Mouse (Mus musculus) ovary, adult 18-20 months (tissue): ENCODE data around the gene Thoc5.

Experiments
- DNase-seq: peaks from one replicate; pipeline ENCODE4 v3.0.0; 2022; ENCODE audit warnings: low spot score, mixed read lengths

Thoc5 gene

GRCm38 (mm10) chr11:4906231-4906630 lies 11.1 kb downstream of the Thoc5 start:
- no peak for DNase-seq

GRCm38 (mm10) chr11:4916068-4916467 lies 20.9 kb downstream of the Thoc5 start:
- DNase-seq, result peak; percentile 12

DNA sequence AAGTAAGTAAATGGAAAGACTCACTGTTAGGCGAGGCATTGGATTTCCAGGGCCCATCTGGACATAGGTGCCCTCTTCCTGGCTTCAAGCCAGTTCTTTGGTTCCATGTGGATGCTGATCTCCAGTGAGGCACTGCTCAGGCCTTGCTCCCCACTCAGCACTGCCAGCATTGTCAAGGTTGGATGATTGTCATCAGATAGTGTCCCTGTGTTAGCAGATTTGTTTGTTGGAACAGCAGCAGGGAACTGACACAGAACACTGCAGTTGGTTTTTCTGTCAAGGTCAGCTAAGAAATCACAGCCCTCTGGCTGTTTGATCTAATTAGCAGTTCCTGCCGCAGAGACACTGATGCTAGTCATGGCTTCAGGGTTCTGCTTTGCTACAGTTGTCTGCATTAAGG lies 26.2 kb downstream of the Thoc5 start:
- DNase-seq, result peak; percentile 55

- no peak for DNase-seq
Measured at GRCm38 (mm10) chr11:4921751-4922150, 26.6 kb downstream of the Thoc5 start.

GRCm38 (mm10) chr11:4927224-4927623 lies 32.1 kb downstream of the Thoc5 start:
- no peak for DNase-seq

DNA sequence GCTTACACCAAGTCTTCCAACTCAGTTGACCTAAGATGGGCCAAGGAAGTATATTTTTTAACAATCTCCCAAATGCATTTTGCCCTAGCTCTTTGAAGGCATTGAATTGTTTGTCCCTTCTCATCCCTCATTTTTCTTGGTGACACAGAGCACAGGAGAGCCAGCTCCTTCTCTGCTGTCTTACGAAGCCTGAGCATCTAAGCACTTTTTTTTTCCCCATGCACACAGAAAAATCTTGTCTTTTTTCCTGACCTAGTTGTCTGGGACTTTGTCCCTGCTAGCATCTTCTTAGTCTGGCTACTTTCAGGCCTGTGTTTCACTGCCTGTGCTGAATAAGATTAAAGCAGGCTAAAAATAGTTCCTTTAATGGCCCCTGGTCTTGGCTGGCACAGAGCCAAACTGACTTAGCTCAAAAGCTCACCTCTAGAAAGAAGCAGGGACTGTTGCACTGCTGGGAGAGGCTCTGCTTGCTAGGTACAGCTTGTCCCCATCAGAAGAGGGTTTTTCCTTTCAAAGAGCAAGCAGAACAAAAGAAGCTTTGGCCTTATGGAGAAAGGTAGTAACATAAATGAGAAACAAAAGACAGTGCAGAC lies 36.0 kb downstream of the Thoc5 start:
- no peak for DNase-seq

- DNase-seq, result no peak
Measured at GRCm38 (mm10) chr11:4936243-4936642, 41.1 kb downstream of the Thoc5 start.

GRCm38 (mm10) chr11:4946530-4946929 lies 51.4 kb downstream of the Thoc5 start:
- no peak for DNase-seq

GRCm38 (mm10) chr11:4946947-4947812 lies 52.1 kb downstream of the Thoc5 start:
- peak; percentile 15 for DNase-seq

- no peak for DNase-seq
Measured at GRCm38 (mm10) chr11:4947813-4948174, 52.7 kb downstream of the Thoc5 start, which contains the start of gene Nefh. Gene Nefh (minus strand): TSS chr11:4948064.

DNA sequence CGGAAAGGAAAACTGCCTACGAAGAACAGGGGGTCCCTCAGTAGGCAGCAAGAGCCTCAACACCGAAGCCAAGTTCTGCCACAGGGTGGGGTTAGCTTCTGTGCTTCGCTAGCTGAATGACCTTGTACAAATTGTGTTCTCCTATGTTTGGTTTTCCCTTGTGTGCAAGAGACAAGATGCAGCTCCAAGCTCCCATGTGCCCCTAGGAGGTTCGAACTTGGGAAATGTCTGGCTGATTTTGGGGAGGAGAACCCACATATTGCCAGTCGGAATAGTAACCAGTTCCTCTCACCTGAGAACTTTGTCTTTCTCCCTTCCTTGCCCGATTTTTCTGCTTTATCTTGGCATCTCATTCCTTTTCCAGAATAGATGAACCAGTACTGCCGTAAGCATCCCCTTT lies 53.7 kb downstream of the Thoc5 start:
- no peak for DNase-seq

- no peak for DNase-seq
Measured at GRCm38 (mm10) chr11:4949256-4950044, 54.3 kb downstream of the Thoc5 start.

GRCm38 (mm10) chr11:4953401-4953800 lies 58.3 kb downstream of the Thoc5 start:
- no peak for DNase-seq

- no peak for DNase-seq
Measured at GRCm38 (mm10) chr11:4953918-4954317, 58.8 kb downstream of the Thoc5 start.

DNA sequence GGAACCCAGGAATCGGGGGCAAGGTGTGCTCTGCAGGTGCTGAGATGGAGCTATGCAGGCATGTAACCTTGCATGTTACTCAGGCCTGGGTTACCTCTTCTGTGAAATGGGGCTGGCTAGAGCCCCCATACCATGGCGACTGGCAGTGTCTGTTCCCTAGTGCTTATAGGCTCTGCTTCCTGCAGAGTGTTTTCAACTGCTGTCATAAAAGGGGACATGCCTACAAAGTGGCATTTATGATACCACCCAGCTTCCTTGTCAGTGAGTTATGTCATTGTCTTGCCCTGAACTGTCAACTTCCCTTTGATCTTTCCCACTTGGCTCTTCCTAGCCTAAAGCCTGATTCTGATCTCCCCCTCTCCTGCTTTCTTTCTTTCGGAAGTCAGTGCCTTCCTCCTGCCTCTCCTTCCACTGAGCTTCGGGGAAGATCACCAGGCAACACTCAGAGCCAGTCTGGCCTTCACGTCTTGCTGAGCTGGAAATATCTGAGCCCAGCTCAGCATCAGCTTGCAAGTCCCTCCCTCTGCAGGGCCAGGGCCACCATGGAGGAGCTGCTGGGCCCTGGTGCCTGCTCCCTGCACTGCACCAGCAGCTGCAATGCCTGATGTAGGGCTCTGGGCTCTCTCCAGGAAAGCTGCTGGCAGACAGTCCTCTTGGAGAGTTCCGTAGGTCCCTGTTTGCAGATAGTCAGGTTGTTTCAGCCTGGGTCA lies 68.1 kb downstream of the Thoc5 start:
- no peak for DNase-seq

GRCm38 (mm10) chr11:4966325-4966724 lies 71.2 kb downstream of the Thoc5 start:
- no peak for DNase-seq

DNA sequence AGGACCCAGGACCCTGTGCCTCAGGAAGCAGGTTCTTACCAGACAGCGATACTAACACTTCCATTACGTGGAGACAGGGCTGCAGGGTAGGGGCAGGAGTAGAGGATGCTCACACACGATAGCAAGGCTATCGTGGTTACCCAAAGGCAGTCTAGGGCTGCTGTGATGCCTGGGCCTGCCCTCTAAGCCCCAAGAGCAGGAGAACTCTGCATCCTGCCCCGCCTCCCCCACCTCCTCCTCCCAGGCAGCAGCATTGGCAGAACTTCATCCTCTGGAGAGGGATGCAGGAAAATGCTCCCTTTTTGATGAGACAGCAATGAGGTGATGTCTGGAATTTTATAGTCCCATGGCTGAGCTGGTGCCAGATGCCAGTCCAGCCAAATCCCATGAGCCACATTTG lies 71.8 kb downstream of the Thoc5 start:
- DNase-seq, result no peak

DNA sequence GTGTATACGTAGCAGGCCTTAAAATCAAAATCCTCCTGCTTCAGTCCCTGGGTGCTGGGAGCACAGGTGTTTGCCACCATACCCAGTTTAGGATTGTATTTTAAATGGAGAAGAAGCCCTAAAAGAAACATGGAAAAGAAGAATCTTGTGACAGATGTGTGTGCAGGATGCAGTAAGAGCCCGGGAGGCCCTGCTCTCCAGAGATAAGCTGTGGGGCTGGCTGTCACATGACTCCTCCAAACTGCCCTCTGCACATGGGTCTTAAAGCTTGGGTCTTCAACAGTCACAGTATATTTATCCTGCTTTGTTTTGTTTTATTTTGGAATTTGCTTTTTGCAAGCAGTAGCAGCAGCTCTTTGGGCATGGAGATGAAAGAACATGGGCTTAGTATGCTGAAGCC lies 72.4 kb downstream of the Thoc5 start:
- DNase-seq, result no peak

- no peak for DNase-seq
Measured at GRCm38 (mm10) chr11:4968376-4968775, 73.3 kb downstream of the Thoc5 start.

DNA sequence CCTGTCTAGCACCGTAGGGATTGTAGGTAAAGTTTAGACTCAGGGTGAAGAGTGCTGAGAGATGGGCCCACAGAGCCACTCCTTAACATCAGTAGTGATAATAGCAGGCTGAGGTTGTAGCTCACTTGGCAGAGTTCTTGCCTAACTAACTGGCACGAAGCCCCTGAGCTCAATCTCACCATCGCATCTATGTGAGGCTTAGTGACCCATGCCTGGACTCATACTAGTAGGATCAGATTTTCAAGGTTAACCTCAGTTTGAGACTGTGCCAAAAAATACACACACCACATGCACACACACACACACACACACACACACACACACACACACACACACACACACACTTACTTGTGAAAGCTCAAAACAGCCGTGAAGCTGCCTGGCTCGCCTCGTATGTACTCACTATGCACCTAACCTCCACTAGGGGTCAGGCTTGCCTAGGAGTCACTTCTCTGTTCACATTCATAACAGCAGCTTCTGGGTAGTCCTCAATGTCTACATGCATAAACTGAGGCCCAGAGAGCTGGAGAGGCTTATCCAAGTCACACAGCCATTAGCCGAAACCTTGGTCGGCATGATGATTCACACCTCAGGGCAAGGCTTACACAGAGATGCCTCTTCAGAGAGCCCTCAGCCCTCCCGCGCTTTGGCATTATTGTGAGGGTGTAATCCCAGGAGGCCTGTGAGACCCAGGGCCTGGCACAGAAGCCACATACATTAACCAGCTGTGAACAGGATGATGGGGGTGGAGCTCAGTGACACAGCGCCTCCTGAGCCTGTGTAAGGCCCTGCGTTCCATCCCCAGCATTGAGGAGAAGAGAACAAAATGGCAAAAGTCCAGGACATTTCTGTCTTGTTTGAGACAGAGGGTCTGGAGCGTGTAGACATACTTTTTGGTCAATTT lies 78.1 kb downstream of the Thoc5 start:
- no peak for DNase-seq

GRCm38 (mm10) chr11:4973871-4974256 lies 78.7 kb downstream of the Thoc5 start:
- no peak for DNase-seq
